Mouse (Mus musculus) liver, adult 2 months (tissue): ENCODE results near the gene 4921524J17Rik. TPM values are rescaled to one million over a fixed set of nuclear protein-coding genes. Genes with fewer than 3 reads are reported as not detected.

Experiments
- DNase-seq: peaks from one replicate; pipeline ENCODE4 v3.0.0-alpha.2; 2011; ENCODE audit warnings: low read depth, low spot score; ENCODE audit errors: extremely low read depth
- H3K27ac ChIP-seq: fragments of 200-500 bp; replicated peaks from 2 replicates; pipeline ENCODE4 v1.5.1; 2012; ENCODE audit warnings: low read depth, mild to moderate bottlenecking, control low read depth, inconsistent platforms, low read length; ENCODE audit not compliant: insufficient read depth
- H3K27me3 ChIP-seq: fragments of 200-500 bp; 2 replicates; pipeline ENCODE4 v1.6.1; 2012; ENCODE audit warnings: mild to moderate bottlenecking, moderate library complexity, low read length, inconsistent platforms; ENCODE audit not compliant: control insufficient read depth, insufficient read depth
- H3K36me3 ChIP-seq: fragments of 200-500 bp; 2 replicates; pipeline ENCODE4 v1.6.1; 2012; ENCODE audit warnings: low read length, inconsistent platforms; ENCODE audit not compliant: control insufficient read depth, insufficient read depth
- H3K4me1 ChIP-seq: fragments of 200-500 bp; 2 replicates; pipeline ENCODE4 v1.6.1; 2011; ENCODE audit warnings: low read length; ENCODE audit not compliant: control insufficient read depth, insufficient read depth
- H3K4me3 ChIP-seq: fragments of 200-500 bp; 2 replicates; pipeline ENCODE4 v1.5.1; 2011; ENCODE audit warnings: low read depth, mild to moderate bottlenecking, control low read depth, low read length, moderate library complexity; ENCODE audit not compliant: insufficient read depth
- H3K79me2 ChIP-seq: fragments of 200-500 bp; 2 replicates; pipeline ENCODE4 v1.6.1; 2012; ENCODE audit warnings: inconsistent platforms, mild to moderate bottlenecking, low read length, moderate library complexity; ENCODE audit not compliant: control insufficient read depth, insufficient read depth
- H3K9ac ChIP-seq: fragments of 200-500 bp; 2 replicates; pipeline ENCODE4 v1.6.1; 2012; ENCODE audit warnings: low read depth, mild to moderate bottlenecking, control low read depth, inconsistent platforms, low read length
- CTCF ChIP-seq: fragments of 200-500 bp; IDR thresholded peaks from 2 replicates; pipeline ENCODE4 v1.5.1; 2011; ENCODE audit warnings: low read depth, low read length, control low read depth
- POLR2A ChIP-seq: fragments of 200-500 bp; IDR thresholded peaks from 2 replicates; pipeline ENCODE4 v1.6.1; 2011; ENCODE audit warnings: low read length, control low read depth; ENCODE audit not compliant: insufficient read depth; ENCODE audit errors: extremely low read depth
- WGBS: fragments of 180-500 bp; shearing (Covaris S2); methylation state at CpG from one replicate; pipeline ENCODE4 v1.1.7; 2018; 5-methylcytosine and 5-hydroxymethylcytosine counted together
- polyA plus RNA-seq: library from polyadenylated mRNA; depleted of rRNA; stranded (reverse); fragments of >200 nt; gene quantifications from 2 replicates; pipeline ENCODE4 v1.2.3, GENCODE M21; 2012
- total RNA-seq: library from RNA; depleted of rRNA; stranded (reverse); fragments of >200 nt; gene quantifications from 2 replicates; pipeline ENCODE4 v1.2.3, GENCODE M21; 2014

4921524J17Rik gene
- total and polyA plus RNA-seq, 2 experiments: 2.9 to 8.6 TPM

DNA sequence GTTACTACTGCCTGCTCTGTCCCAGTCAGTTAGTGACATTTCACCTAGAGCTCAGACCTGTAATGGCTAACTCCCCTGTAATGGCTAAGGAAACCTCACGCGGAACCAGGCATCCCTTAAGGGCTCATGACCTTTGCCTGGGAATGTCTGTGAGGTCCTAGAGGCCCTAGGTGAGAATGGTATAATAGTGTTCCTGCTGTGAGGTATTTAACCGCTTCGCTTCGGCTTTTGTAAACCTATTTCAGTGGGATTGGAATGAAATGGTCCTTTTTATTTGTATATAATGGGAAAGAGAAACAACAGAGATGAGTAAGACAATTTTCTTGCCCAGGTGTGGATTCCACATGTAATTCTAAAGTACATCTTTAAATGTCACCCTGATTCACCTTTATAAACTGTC, 8.9 kb upstream of the 4921524J17Rik start:
- Histone ChIP-seq H3K4me3 (no peak overlapping the region), H3K27me3 (no peaks in the 10 kb centered on the region), H3K9ac (no peak overlapping the region), H3K4me1 (no peaks in the 10 kb centered on the region), H3K36me3 (no peaks in the 10 kb centered on the region), H3K27ac (no peak overlapping the region), H3K79me2 (no peaks in the 10 kb centered on the region)
- WGBS: 90% methylated on average over 5 of the region's 5 CpGs
- DNase-seq: no peak
- no peak for TF ChIP-seq POLR2A
- TF ChIP-seq CTCF: no peak

DNA sequence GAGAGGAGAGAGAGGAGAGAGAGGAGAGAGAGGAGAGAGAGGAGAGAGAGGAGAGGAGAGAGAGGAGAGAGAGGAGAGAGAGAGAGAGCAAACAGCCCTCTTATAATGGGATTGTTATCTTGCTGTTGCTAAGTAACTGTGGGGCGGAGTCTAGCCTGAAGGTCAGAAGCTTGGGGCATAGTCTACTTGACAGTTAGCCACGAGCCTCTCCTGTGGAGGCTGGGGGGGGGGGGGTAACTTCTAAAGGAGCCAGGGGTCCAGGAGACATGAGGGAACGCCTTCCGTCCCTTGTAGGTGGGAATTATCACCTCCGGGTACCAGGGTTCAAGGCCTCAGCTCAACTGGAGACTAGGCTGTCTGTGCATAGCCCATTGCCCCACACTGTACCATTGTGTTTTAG, 3.1 kb upstream of the 4921524J17Rik start:
- Histone ChIP-seq H3K4me3 (no peak overlapping the region), H3K27me3 (no peaks in the 10 kb centered on the region), H3K79me2 (peaks cover 1% of the 10 kb centered on the region; the same call in 1 of the 2 replicates), H3K4me1 (peaks cover 12% of the 10 kb centered on the region), H3K9ac (no peak overlapping the region), H3K36me3 (no peaks in the 10 kb centered on the region), H3K27ac (peak overlapping the region; percentile 69)
- TF ChIP-seq CTCF (no peak), POLR2A (no peak)
- WGBS: 22% methylated on average over 5 of the region's 5 CpGs
- DNase-seq: peak; percentile 87

DNA sequence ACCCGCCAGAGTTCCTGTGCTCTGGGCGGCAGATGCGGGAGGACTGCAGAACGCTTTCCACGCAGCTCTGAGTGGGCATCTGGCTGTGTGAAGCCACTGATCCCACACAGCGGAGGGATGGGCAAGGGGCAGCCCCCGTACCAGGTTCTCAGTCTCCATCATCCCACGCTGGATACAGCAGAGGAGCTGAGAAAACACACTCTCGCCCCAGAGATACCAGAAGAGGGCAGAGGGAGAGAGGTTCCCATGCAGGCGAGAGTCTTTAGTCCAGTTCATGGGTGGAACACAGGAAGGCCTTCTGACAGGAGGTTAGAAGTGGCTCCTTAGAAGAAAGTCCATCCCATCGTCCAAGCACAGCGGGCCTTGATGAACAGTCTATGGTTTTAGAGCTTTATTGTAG, 2.2 kb upstream of the 4921524J17Rik start:
- no peaks in the 10 kb centered on the region for H3K36me3 ChIP-seq
- DNase-seq: no peak
- no peak overlapping the region for H3K9ac ChIP-seq
- 96% methylated on average over 12 of the region's 12 CpGs for WGBS
- H3K4me1 ChIP-seq: peaks cover 15% of the 10 kb centered on the region
- no peak overlapping the region for H3K4me3 ChIP-seq
- H3K27me3 ChIP-seq: no peaks in the 10 kb centered on the region
- H3K27ac ChIP-seq: no peak overlapping the region; the same call in 1 of the 2 replicates
- peaks cover 4% of the 10 kb centered on the region; the same call in 1 of the 2 replicates for H3K79me2 ChIP-seq
- TF ChIP-seq POLR2A (no peak), CTCF (no peak)

DNA sequence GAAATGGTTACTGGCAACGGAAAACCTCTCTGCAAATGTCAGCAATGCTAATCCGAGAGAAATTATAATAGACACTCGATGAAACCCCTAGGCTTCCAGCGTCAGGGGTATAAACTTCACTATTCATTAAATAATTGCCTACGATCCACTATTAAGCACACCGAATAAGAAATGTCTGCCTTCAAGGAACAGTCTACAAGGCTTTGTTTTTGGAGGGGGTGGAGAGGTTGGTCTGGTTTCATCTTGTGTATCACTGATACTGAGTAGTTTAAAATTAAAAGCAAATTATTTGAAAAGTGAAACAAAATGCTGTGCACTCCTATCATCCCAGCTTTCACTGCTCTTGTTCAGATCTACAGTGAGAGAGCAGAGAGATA, 372 bp upstream of the 4921524J17Rik start:
- Histone ChIP-seq H3K36me3 (no peaks in the 10 kb centered on the region), H3K27ac (0 out of 2 replicates have a peak overlapping the region, but pooled peaks have one; percentile 17), H3K4me3 (no peak overlapping the region), H3K9ac (no peak overlapping the region), H3K4me1 (peaks cover 16% of the 10 kb centered on the region), H3K27me3 (no peaks in the 10 kb centered on the region), H3K79me2 (peaks cover 7% of the 10 kb centered on the region; the same call in 1 of the 2 replicates)
- DNase-seq: no peak
- under 1% methylated on average over 6 of the region's 6 CpGs for WGBS
- TF ChIP-seq CTCF (no peak), POLR2A (no peak)

DNA sequence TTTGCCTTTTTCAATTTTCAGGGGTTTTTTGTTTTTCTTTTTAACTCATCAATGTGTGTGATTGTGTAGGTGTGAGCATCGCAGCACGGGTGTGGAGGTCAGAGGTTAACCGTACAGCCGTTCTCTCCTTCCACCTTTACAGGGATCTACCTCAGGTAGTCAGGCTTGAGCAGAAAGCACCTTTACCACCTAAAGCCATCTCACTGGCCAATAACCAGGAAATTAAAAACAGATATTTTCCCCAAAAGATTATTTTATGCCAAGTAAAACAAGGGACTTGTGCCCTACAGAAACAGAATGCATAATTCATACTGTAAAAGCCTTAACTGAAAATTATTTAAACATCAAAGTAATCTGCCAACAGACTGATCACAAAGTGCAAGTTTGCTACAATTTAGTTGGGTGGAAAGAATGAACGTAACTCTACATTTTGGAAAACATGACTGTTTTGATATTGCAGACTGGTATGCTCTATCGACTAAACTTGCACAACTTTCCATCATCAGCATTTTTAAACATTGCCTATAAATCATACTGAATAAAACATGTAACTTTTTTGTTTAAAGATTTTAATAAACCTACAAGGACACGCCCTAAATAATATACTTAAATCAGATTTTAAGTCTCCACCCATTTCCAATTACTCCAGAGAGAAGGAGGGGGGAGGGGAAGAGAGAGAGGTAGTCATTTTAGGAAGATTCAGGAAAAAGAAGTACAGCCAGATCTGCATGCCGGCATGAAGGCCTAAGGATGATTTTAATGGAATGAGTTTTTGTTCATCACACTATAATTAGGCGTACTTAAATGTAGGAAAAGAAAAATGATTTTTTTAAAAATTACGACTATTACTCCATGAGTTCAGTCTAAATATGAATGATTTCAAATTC, 1.1 kb downstream of the 4921524J17Rik start:
- Histone ChIP-seq H3K36me3 (0 out of 2 replicates have a peak, but pooled peaks cover 1% of the 10 kb centered on the region), H3K9ac (0 out of 2 replicates have a peak overlapping the region, but pooled peaks have one; percentile 40), H3K27me3 (no peaks in the 10 kb centered on the region), H3K4me1 (peaks cover 19% of the 10 kb centered on the region), H3K27ac (peak overlapping the region; percentile 84), H3K4me3 (peak overlapping the region; percentile 88), H3K79me2 (peaks cover 16% of the 10 kb centered on the region; the same call in 1 of the 2 replicates)
- 2% methylated on average over 10 of the region's 10 CpGs for WGBS
- TF ChIP-seq POLR2A (no peak), CTCF (no peak)
- DNase-seq: peak; percentile 62
